Mouse (Mus musculus) erythroblast, embryonic 14.5 days (primary cell): ENCODE measurements around the gene Rnf212b.

Experiments
- GATA1 ChIP-seq: IDR thresholded peaks from 2 replicates; pipeline ENCODE4 v1.6.1; 2012; ENCODE audit warnings: low read length, inconsistent platforms, mixed read lengths
- TAL1 ChIP-seq: IDR thresholded peaks from 3 replicates; pipeline ENCODE4 v1.6.1; 2012; ENCODE audit warnings: low read length, inconsistent platforms, mixed read lengths

DNA sequence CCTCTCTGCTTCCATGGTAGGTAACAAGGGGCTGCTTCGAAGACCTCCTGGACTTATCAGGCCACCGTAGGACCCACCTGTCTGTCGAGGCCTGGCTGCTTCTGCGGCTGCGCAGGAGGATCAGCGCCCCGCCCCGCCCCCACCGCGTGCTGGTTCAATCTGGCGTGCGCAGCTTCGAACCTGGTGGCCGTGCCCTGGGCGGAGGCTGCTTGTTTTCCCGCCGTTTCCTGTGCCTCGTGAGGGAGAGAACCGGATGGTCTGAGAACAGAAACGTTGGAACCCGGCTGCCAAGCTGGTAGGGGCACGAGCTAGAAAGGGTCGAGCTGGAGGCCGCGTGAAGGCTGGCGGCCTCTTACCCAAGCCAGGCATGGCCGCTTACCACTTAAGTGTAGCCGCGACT is at the start of gene Rnf212b:
- TF ChIP-seq GATA1 (no peak), TAL1 (no peak)
